Mouse (Mus musculus): ENCODE measurements around the gene Glod4. TPM values are rescaled to one million over a fixed set of nuclear protein-coding genes. Genes with fewer than 3 reads are reported as not detected.

Glod4 gene
- polyA plus RNA-seq, 1 experiment from 2014 or later: 105 TPM

DNA sequence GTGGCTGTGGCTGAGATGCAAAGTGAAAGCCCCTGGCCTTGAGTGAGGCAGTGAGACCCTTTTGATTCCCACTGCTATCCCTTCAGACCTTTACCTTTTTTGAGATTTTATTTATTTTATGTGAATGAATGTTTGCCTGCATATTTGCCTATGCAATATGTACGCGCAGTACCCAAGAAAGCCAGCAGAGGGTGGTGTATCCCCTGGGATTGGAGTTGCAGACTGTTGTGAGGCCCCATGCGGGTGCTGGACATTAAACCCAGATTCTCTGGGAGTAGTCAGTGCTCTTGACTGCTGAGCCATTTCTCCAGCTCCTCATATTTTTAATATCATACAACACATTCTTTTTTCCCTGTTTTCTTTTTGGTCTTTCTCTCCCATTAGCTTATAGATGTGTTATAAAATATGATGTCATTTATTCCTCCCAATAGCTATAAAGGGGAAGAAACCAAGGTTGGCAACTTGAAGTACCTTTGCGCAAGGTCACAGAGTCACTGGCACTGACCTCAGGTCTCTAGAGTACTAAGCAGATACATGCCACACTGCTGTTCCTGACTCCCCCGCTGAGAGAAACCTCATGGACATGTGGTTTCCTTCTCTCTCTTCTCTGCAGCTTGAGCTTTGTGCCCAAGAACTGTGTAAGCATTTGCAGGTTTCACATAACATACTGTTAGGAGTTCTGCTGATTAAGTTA is 157.5 kb downstream of the Glod4 start:
- peak; percentile 71 for DNase-seq (ENCODE audit: low spot score)

DNA sequence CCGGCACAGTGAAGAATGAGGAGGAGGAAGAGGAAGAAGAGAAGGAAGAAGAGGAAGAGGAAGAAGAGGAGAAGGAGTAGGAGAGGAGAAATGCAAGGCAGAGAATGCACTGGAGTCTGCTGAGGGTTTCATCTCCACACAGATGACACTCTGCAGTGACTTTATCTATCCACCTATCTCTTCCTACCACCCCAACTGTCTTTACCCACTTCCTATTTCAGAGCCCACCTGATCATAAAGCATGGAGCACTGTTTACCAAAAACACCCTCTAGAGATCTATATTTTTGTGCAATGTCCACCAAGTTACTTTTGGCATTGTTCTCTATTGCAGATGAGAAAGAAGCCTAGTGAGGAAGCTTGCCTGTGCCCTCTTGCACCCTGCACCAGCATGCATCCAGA is 158.6 kb downstream of the Glod4 start:
- DNase-seq (ENCODE audit: low spot score): peak; percentile 28

DNA sequence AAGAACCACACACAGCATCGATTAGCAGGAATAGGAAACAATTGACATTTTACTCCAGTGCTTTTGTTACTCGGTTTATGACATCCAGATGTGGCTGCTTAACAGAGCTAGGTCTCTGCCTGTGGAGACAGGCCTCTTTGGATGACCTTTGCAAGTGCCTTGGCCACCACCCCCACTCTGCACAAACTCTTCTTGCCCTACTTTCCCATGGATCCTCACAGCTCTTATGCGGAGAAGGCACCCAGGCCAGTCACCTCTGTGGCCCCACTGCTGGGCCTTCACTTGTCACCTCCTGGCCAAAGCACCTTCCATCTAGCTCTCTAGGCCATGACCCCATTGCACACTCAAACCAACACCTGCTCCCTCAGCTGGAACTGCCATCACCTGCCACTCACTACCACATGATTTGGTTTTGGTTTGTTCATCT is 159.6 kb downstream of the Glod4 start:
- peak; percentile 53 for DNase-seq (ENCODE audit: low spot score)

DNA sequence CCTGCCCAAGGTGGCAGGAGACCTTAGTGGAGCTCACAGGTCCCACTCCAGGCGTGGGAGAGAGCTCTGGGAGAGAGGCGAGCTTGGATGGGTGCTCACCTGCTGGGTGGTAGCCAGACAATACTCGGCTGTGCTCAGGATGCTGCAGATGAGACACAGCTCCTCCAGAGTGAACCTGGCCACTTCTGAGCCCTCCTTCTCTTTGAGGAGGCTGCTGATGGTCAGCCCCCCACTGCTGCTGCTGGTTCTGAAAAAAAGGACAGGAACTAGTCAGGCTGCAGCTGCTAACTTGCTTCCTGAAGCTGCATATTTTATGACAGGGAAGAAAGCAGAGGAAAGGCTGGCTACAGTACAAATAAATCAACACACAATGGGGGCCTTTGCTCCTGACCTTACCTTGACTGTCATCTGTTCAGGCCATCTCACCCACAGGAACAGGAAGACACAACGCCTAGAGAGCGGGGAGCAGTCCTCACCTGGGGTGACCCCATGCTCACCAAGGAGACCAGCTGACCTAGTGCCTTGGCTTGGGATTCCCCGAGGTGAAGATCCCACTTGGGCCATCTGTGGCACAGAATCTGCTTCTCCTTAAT is 162.4 kb downstream of the Glod4 start:
- DNase-seq (ENCODE audit: low spot score): no peak

DNA sequence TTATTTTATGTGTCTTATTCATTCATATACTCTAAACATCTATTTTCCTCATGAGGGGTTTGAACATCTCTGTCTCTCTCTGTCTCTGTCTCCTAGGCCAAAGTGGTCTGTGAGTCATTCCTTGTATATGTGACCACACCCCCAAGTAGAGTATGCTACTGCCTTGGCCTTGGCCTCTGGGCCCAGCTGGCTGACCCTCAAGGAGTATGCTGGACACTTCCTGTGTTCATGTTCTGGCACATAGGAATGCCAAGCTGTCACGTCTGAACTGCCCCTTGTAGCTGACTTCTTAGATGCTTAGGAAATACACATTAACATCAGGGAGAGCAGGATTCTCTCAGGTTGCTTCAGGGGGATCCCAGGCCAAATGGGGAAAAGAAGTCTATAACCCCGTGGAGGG is 163.2 kb downstream of the Glod4 start:
- no peak for DNase-seq (ENCODE audit: low spot score)

DNA sequence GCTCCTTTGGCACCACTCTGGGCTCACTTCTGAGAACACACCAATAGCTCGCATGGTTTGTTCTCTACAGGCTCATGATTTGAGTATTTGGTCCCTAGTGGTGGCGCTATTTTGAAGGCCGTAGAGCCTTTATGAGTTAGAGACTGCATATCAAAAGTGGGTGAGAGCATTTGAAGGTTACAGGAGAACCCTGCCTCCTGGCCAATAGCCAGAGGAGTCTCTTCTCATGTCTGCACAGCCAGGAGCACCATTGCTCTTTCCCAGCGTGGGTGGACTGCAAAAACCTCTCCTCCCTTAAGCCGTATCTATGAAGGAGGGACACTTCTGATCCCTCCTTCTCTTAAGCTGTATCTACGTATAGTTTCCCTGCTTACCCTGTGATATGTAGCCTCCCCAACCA is 166.2 kb downstream of the Glod4 start:
- DNase-seq (ENCODE audit: low spot score): no peak

DNA sequence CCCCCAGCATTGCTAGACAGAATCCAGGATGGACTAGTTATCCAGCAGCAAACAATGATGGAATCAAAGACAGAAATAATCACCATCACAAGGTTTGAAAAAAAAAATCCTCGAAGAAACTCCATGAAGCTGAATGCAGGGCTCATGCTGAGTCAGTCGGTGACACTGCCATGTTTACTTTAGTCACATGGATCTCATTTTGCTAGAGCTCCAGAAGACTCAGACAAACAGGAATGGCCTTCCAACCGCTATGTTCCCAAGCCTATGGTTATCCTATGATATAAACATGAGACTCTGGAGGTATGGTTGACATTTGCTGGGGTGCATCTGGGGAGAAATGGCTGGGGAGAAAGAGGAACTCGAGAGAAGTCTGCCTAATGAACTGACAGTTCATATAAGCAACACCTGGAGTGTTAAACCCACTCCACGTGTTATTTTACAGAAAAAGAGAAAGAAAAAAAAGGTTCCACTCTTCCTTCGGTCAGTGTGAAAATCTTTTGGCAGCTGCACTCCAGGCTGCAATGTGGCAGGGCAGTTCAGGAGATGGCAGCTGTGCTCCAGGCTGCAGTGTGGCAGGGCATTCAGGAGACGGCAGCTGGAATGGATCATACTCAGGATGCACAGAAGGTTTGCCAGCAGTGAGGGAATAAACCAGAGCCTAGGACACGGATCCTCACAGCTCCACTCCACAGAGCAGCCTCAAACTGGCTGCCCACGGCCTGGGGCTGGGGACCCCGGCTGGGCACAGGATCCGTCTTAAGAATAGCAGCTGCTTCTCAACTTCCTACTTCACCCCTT is 169.0 kb downstream of the Glod4 start:
- DNase-seq (ENCODE audit: low spot score): no peak

Other genes with a start within 250 kb of the Glod4 start
- 1.2 and 1.3 TPM in 2 replicates for gene 1700016K19Rik, start 243.8 kb downstream of the Glod4 start, polyA plus RNA-seq (2015; fragmentation: Nextera tagmentation; extraction: Ambion mirVana)
- 10.6 and 13.2 TPM in 2 replicates for gene Rflnb, start 215.9 kb downstream of the Glod4 start, polyA plus RNA-seq (2015; fragmentation: Nextera tagmentation; extraction: Ambion mirVana)
- 52.8 and 53.8 TPM in 2 replicates for gene Vps53, start 64.1 kb downstream of the Glod4 start, polyA plus RNA-seq (2015; fragmentation: Nextera tagmentation; extraction: Ambion mirVana)
- 13.9 and 16.6 TPM in 2 replicates for gene Fam57a, start 64.1 kb downstream of the Glod4 start, polyA plus RNA-seq (2015; fragmentation: Nextera tagmentation; extraction: Ambion mirVana)
- 0.71 TPM in 1 of 2 replicates, not detected in the other for gene Dbil5, start 26.1 kb downstream of the Glod4 start, polyA plus RNA-seq (2015; fragmentation: Nextera tagmentation; extraction: Ambion mirVana)
- gene Gemin4, start 26.1 kb downstream of the Glod4 start, polyA plus RNA-seq (2015; fragmentation: Nextera tagmentation; extraction: Ambion mirVana): 22.9 and 23.7 TPM in 2 replicates
- 24.5 and 26.6 TPM in 2 replicates for gene Mrm3, start within 50 bp of the Glod4 start, polyA plus RNA-seq (2015; fragmentation: Nextera tagmentation; extraction: Ambion mirVana)
- gene Nxn, start 155.4 kb upstream of the Glod4 start, polyA plus RNA-seq (2015; fragmentation: Nextera tagmentation; extraction: Ambion mirVana): 32.2 and 33.8 TPM in 2 replicates
- gene Timm22, start 163.2 kb upstream of the Glod4 start, polyA plus RNA-seq (2015; fragmentation: Nextera tagmentation; extraction: Ambion mirVana): 116 and 117 TPM in 2 replicates

Data from thymus, postnatal 0 days (tissue).